Mouse (Mus musculus): ENCODE data around the gene Plod3. TPM values are rescaled to one million over a fixed set of nuclear protein-coding genes. Genes with fewer than 3 reads are reported as not detected.
A peak's percentile ranks its signal among the peaks of the same experiment; 100 is the strongest.

Plod3 gene
- polyA plus RNA-seq, 1 experiment from 2014 or later, result 17.2 TPM

DNA sequence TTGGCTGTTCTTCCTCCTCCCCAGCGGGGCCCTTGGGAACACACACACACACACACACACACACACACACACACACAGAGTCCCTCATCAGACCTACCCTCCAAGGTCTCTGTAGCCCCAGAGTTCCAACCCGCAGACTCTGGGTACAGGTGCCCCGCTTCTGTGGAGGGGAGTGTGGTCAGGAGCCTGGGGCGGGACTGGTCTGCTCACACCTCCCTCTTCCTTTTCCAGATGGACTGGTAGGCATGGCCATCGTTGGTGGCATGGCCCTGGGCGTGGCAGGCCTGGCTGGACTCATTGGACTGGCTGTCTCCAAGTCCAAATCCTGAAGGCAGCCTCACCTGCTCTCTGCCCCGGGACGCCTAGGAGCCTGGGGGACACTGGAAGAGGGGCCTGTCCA lies 21.1 kb upstream of the Plod3 start:
- Histone ChIP-seq H3K4me3 (ENCODE audit: low read depth, low read length) (no peak overlapping the region), H3K4me2 (replicated peaks; ENCODE audit: low read depth) (no peak overlapping the region), H3K27me3 (ENCODE audit: control insufficient read depth, insufficient read depth, low read length) (no peaks in the 10 kb centered on the region), H3K36me3 (ENCODE audit: control insufficient read depth, insufficient read depth, low read length) (peaks cover 23% of the 10 kb centered on the region; the same call in 1 of the 2 replicates), H3K9ac (ENCODE audit: low read length) (peak overlapping the region; percentile 38; the same call in 1 of the 2 replicates), H3K27ac (replicated peaks) (peak overlapping the region; percentile 76), H3K4me1 (replicated peaks; ENCODE audit: control insufficient read depth, insufficient read depth) (peaks cover 22% of the 10 kb centered on the region), H3K9me3 (ENCODE audit: control insufficient read depth, low read length) (no peaks in the 10 kb centered on the region)
- ATAC-seq (ENCODE audit: low FRiP score, low TSS enrichment) (peak; percentile 11; the same call in 1 of the 2 replicates), DNase-seq (ENCODE audit: low spot score) (peak; percentile 64)
- TF ChIP-seq CTCF (IDR thresholded peaks at IDR 0.05; ENCODE audit: low read depth) (no peak), EP300 (optimal IDR thresholded peaks at IDR 0.05) (no peak)
- WGBS, result 67% methylated on average over 7 of the region's 8 CpGs

DNA sequence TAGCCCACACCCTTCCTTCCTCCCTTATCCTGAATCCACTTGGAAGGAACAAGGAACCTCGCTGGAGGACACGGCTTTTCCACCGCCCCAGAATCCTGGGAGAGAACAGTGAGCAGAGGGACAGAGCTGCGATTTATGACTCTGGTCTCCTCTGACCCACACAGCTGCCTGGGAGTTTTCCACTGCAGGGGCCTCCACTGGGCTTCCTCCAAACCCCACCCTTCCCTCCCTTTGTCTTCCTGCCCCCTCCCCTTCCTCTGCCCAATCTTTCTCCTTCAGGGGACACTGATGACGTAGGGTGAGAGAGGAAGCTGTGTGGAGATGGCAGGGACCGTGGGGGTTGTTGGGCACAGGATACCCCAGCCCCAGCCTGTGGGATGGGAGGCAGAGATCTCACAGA lies 20.5 kb upstream of the Plod3 start, which contains the start of gene Cldn15:
Gene Cldn15 (plus strand): TSS at position 286 of the 400 bp plus-strand sequence.
- H3K9ac ChIP-seq (ENCODE audit: low read length), result peak within 1 kb of the TSS; percentile 38; the same call in 1 of the 2 replicates
- peak within 1 kb of the TSS; percentile 76 for H3K27ac ChIP-seq (replicated peaks)
- H3K4me1 ChIP-seq (replicated peaks; ENCODE audit: control insufficient read depth, insufficient read depth), result peaks cover 22% of the 10 kb centered on the region
- ATAC-seq (ENCODE audit: low FRiP score, low TSS enrichment), result peak; percentile 8; the same call in 1 of the 2 replicates
- WGBS, result 16% methylated on average over 5 of the region's 6 CpGs
- H3K4me3 ChIP-seq (ENCODE audit: low read depth, low read length), result no peak within 1 kb of the TSS
- H3K9me3 ChIP-seq (ENCODE audit: control insufficient read depth, low read length), result no peaks in the 10 kb centered on the region
- H3K4me2 ChIP-seq (replicated peaks; ENCODE audit: low read depth), result no peak within 1 kb of the TSS
- TF ChIP-seq EP300 (optimal IDR thresholded peaks at IDR 0.05), result peak; percentile 30
- TF ChIP-seq CTCF (IDR thresholded peaks at IDR 0.05; ENCODE audit: low read depth), result no peak
- H3K36me3 ChIP-seq (ENCODE audit: control insufficient read depth, insufficient read depth, low read length), result peaks cover 23% of the 10 kb centered on the region; the same call in 1 of the 2 replicates
- DNase-seq (ENCODE audit: low spot score), result peak; percentile 38
- H3K27me3 ChIP-seq (ENCODE audit: control insufficient read depth, insufficient read depth, low read length), result no peaks in the 10 kb centered on the region

- H3K4me3 ChIP-seq (ENCODE audit: low read depth, low read length), result no peak overlapping the region
- 73% methylated on average over 4 of the region's 4 CpGs for WGBS
- H3K4me2 ChIP-seq (replicated peaks; ENCODE audit: low read depth), result no peak overlapping the region
- H3K36me3 ChIP-seq (ENCODE audit: control insufficient read depth, insufficient read depth, low read length), result peaks cover 23% of the 10 kb centered on the region; the same call in 1 of the 2 replicates
- TF ChIP-seq EP300 (optimal IDR thresholded peaks at IDR 0.05) (no peak), CTCF (IDR thresholded peaks at IDR 0.05; ENCODE audit: low read depth) (no peak)
- H3K9me3 ChIP-seq (ENCODE audit: control insufficient read depth, low read length), result no peaks in the 10 kb centered on the region
- H3K9ac ChIP-seq (ENCODE audit: low read length), result no peak overlapping the region
- ATAC-seq (ENCODE audit: low FRiP score, low TSS enrichment) (no peak), DNase-seq (ENCODE audit: low spot score) (no peak)
- peaks cover 22% of the 10 kb centered on the region for H3K4me1 ChIP-seq (replicated peaks; ENCODE audit: control insufficient read depth, insufficient read depth)
- peak overlapping the region; percentile 76 for H3K27ac ChIP-seq (replicated peaks)
- H3K27me3 ChIP-seq (ENCODE audit: control insufficient read depth, insufficient read depth, low read length), result no peaks in the 10 kb centered on the region
Observed at GRCm38 (mm10) chr5:136966861-136967455, 19.9 kb upstream of the Plod3 start.

- H3K4me3 ChIP-seq (ENCODE audit: low read depth, low read length), result no peak overlapping the region
- H3K4me2 ChIP-seq (replicated peaks; ENCODE audit: low read depth), result no peak overlapping the region
- H3K27ac ChIP-seq (replicated peaks), result peak overlapping the region; percentile 76
- peaks cover 23% of the 10 kb centered on the region; the same call in 1 of the 2 replicates for H3K36me3 ChIP-seq (ENCODE audit: control insufficient read depth, insufficient read depth, low read length)
- no peaks in the 10 kb centered on the region for H3K27me3 ChIP-seq (ENCODE audit: control insufficient read depth, insufficient read depth, low read length)
- H3K4me1 ChIP-seq (replicated peaks; ENCODE audit: control insufficient read depth, insufficient read depth), result peaks cover 22% of the 10 kb centered on the region
- H3K9me3 ChIP-seq (ENCODE audit: control insufficient read depth, low read length), result no peaks in the 10 kb centered on the region
- ATAC-seq (ENCODE audit: low FRiP score, low TSS enrichment) (peak; percentile 11; the same call in 1 of the 2 replicates), DNase-seq (ENCODE audit: low spot score) (peak; percentile 63)
- TF ChIP-seq EP300 (optimal IDR thresholded peaks at IDR 0.05) (no peak), CTCF (IDR thresholded peaks at IDR 0.05; ENCODE audit: low read depth) (no peak)
- H3K9ac ChIP-seq (ENCODE audit: low read length), result no peak overlapping the region; the same call in 1 of the 2 replicates
- 38% methylated on average over 10 of the region's 10 CpGs for WGBS
Observed at GRCm38 (mm10) chr5:136967592-136967991, 19.2 kb upstream of the Plod3 start.

- ATAC-seq (ENCODE audit: low FRiP score, low TSS enrichment) (peak; percentile 53), DNase-seq (ENCODE audit: low spot score) (peak; percentile 80)
- Histone ChIP-seq H3K9ac (ENCODE audit: low read length) (no peak overlapping the region), H3K9me3 (ENCODE audit: control insufficient read depth, low read length) (no peaks in the 10 kb centered on the region), H3K4me3 (ENCODE audit: low read depth, low read length) (no peak overlapping the region), H3K4me2 (replicated peaks; ENCODE audit: low read depth) (no peak overlapping the region), H3K36me3 (ENCODE audit: control insufficient read depth, insufficient read depth, low read length) (peaks cover 5% of the 10 kb centered on the region; the same call in 1 of the 2 replicates), H3K27me3 (ENCODE audit: control insufficient read depth, insufficient read depth, low read length) (no peaks in the 10 kb centered on the region), H3K27ac (replicated peaks) (no peak overlapping the region), H3K4me1 (replicated peaks; ENCODE audit: control insufficient read depth, insufficient read depth) (peaks cover 17% of the 10 kb centered on the region)
- no peak for TF ChIP-seq EP300 (optimal IDR thresholded peaks at IDR 0.05)
- TF ChIP-seq CTCF (IDR thresholded peaks at IDR 0.05; ENCODE audit: low read depth), result peak; percentile 87
- 68% methylated on average over 1 of the region's 1 CpGs for WGBS
Observed at GRCm38 (mm10) chr5:136970703-136971102, 16.1 kb upstream of the Plod3 start.

DNA sequence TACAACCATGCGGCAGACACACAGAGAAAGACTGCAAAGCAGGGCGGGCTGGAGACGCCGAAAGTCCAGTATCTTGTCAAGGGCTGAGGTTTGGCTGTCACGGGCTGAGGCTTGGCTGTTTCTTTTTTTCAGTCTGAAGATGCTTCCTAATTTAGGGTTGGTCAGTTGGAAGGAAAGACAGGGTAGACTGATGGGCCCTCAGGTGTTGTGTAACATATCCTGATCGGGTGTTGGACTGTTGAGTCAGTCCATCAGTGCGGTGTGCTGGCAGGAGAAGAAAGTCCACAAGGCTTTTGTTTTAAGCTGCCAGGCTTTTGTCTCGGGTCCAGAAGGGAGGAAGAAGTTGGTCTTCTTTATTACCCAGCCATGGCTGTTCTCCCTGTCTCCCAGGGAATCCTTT lies 13.1 kb upstream of the Plod3 start:
- H3K9me3 ChIP-seq (ENCODE audit: control insufficient read depth, low read length), result no peaks in the 10 kb centered on the region
- no peak overlapping the region for H3K4me2 ChIP-seq (replicated peaks; ENCODE audit: low read depth)
- 66% methylated on average over 8 of the region's 8 CpGs for WGBS
- DNase-seq (ENCODE audit: low spot score) (no peak), ATAC-seq (ENCODE audit: low FRiP score, low TSS enrichment) (no peak)
- no peak overlapping the region for H3K4me3 ChIP-seq (ENCODE audit: low read depth, low read length)
- H3K9ac ChIP-seq (ENCODE audit: low read length), result 0 out of 2 replicates have a peak overlapping the region, but pooled peaks have one; percentile 18
- no peaks in the 10 kb centered on the region for H3K36me3 ChIP-seq (ENCODE audit: control insufficient read depth, insufficient read depth, low read length)
- no peak overlapping the region for H3K27ac ChIP-seq (replicated peaks)
- TF ChIP-seq CTCF (IDR thresholded peaks at IDR 0.05; ENCODE audit: low read depth) (no peak), EP300 (optimal IDR thresholded peaks at IDR 0.05) (no peak)
- no peaks in the 10 kb centered on the region for H3K4me1 ChIP-seq (replicated peaks; ENCODE audit: control insufficient read depth, insufficient read depth)
- no peaks in the 10 kb centered on the region for H3K27me3 ChIP-seq (ENCODE audit: control insufficient read depth, insufficient read depth, low read length)

Measured in stomach, postnatal 0 days (tissue).